Mouse (Mus musculus) ES-Bruce4 (cell line): ENCODE data around the gene Anxa3.

Source experiments
- CTCF ChIP-seq: IDR thresholded peaks from one replicate; pipeline ENCODE4 v1.8.1; 2011; ENCODE audit warnings: low read depth, low read length
- EP300 ChIP-seq: IDR thresholded peaks from 2 replicates; pipeline ENCODE4 v1.6.1; 2011; ENCODE audit warnings: low read depth, low read length; ENCODE audit not compliant: insufficient read depth
- POLR2A ChIP-seq: IDR thresholded peaks from one replicate; pipeline ENCODE4 v1.8.1; 2011; ENCODE audit warnings: low read length; ENCODE audit not compliant: insufficient read depth

DNA sequence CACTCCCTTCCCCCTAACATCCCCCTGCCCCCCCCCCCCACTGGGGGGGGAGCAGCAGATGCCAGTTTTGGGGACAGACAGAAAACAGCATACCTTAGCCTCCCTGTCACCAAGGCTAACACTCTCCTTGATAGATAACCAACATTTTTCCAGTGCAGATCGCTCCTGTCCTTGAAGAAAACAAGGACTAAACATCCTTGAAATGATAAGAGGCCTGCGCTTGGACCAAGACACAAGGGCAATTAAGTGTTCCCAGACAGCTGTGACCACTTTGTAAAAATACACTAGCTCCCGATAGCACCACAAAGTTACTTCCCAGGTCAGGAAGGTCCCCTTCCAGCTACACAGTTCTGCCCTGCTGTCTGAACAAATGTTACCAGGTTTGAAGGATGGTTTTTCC, 55.2 kb downstream of the Anxa3 start:
- TF ChIP-seq EP300 (no peak), POLR2A (no peak), CTCF (no peak)
